Comparison of ENCODE assay signal across 9 mouse cellular contexts in the genomic region with DNA sequence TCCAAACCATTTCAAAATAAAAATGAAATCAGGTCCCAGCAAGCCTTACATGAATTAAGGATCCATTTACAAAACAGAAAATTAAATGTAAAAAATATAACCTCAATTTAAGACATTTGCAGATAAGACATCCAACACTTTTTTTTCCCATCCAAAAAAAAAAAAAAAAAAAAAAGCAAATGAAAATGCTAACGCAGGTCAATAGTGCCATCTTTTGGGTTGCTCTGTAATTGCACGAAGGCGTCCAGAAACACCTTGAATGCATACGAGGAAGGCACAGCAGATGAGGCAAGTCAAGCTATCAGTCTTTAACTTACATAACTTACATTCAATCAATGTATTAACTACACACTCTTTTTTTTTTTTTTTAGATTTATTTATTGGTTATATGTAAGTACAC. TPM values are rescaled to one million over a fixed set of nuclear protein-coding genes. Genes with fewer than 3 reads are reported as not detected.
DNase-seq lines count a peak whose midpoint lies in the region; ATAC-seq and TF ChIP-seq lines count a peak whose summit lies in the region.
"Had no signal": no experiment of that assay in that cellular context is flagged by ENCODE, and none has a peak within 500 bp of the region (broad histone marks: within the 10 kb centered on the region; RNA-seq: fewer than 3 reads in every experiment).

No protein-coding gene starts in this region.

- no peak overlapping the region for H3K4me3 ChIP-seq in forebrain, embryonic 14.5 days (ENCODE audit: low read depth, low read length)
- no peak overlapping the region for H3K4me3 ChIP-seq in forebrain, embryonic 13.5 days
- H3K4me3 ChIP-seq in midbrain, postnatal 0 days (ENCODE audit: low read depth, low read length), result no peak overlapping the region
- H3K4me3 ChIP-seq in midbrain, embryonic 13.5 days (replicated peaks), result no peak overlapping the region
- no peak overlapping the region for H3K4me3 ChIP-seq in bone marrow, adult 2 months (replicated peaks; ENCODE audit: control insufficient read depth, low read depth, low read length)
- H3K4me3 ChIP-seq: neural tube, embryonic 13.5 days had no signal

- no peak for ATAC-seq in forebrain, embryonic 14.5 days
- no peak for ATAC-seq in forebrain, embryonic 13.5 days
- no peak for ATAC-seq in midbrain, postnatal 0 days (ENCODE audit: low FRiP score)
- no peak for ATAC-seq in midbrain, embryonic 13.5 days
- peak; percentile 46 to 59; a peak in 1 of 4 replicates for ATAC-seq in hematopoietic stem cell, adult 5-6 weeks (replicated peaks in 1 of 2; ENCODE audit: insufficient read depth in 1 of 2, low FRiP score in 2 of 2, low TSS enrichment in 1 of 2, low read depth in 1 of 2, poor library complexity in 2 of 2, severe bottlenecking in 2 of 2)

- peaks cover 15% of the 10 kb centered on the region; the same call in 1 of the 2 replicates for H3K4me1 ChIP-seq in forebrain, embryonic 14.5 days (ENCODE audit: control insufficient read depth, insufficient read depth, low read length)
- peaks cover 38% of the 10 kb centered on the region for H3K4me1 ChIP-seq in forebrain, embryonic 13.5 days
- no peaks in the 10 kb centered on the region for H3K4me1 ChIP-seq in midbrain, postnatal 0 days (ENCODE audit: insufficient read depth, low read length)
- peaks cover 30% of the 10 kb centered on the region for H3K4me1 ChIP-seq in midbrain, embryonic 13.5 days (replicated peaks)
- H3K4me1 ChIP-seq in bone marrow, adult 2 months (ENCODE audit: control insufficient read depth, insufficient read depth, low read length), result no peaks in the 10 kb centered on the region

- no peaks in the 10 kb centered on the region for H3K27me3 ChIP-seq in forebrain, embryonic 14.5 days (replicated peaks; ENCODE audit: control insufficient read depth, insufficient read depth, low read length)
- no peaks in the 10 kb centered on the region for H3K27me3 ChIP-seq in forebrain, embryonic 13.5 days
- H3K27me3 ChIP-seq in midbrain, postnatal 0 days (ENCODE audit: insufficient read depth, low read length), result no peaks in the 10 kb centered on the region
- H3K27me3 ChIP-seq in midbrain, embryonic 13.5 days, result no peaks in the 10 kb centered on the region
- H3K27me3 ChIP-seq: neural tube, embryonic 13.5 days had no signal

- H3K9me3 ChIP-seq in forebrain, embryonic 14.5 days (replicated peaks; ENCODE audit: control insufficient read depth, low read length), result no peaks in the 10 kb centered on the region
- no peaks in the 10 kb centered on the region for H3K9me3 ChIP-seq in forebrain, embryonic 13.5 days (replicated peaks)
- no peaks in the 10 kb centered on the region for H3K9me3 ChIP-seq in midbrain, postnatal 0 days (ENCODE audit: low read length)
- H3K9me3 ChIP-seq in midbrain, embryonic 13.5 days, result no peaks in the 10 kb centered on the region
- H3K9me3 ChIP-seq: neural tube, embryonic 13.5 days had no signal

- no peak overlapping the region for H3K27ac ChIP-seq in forebrain, embryonic 14.5 days (ENCODE audit: low read depth, low read length)
- H3K27ac ChIP-seq in forebrain, embryonic 13.5 days, result no peak overlapping the region
- no peak overlapping the region for H3K27ac ChIP-seq in midbrain, postnatal 0 days (ENCODE audit: low read depth, low read length)
- H3K27ac ChIP-seq in midbrain, embryonic 13.5 days, result no peak overlapping the region
- H3K27ac ChIP-seq in bone marrow, adult 2 months (ENCODE audit: control insufficient read depth, insufficient read depth, low read depth, low read length, poor library complexity), result no peak overlapping the region

- H3K4me2 ChIP-seq in forebrain, embryonic 14.5 days (ENCODE audit: low read length), result no peak overlapping the region
- H3K4me2 ChIP-seq in forebrain, embryonic 13.5 days, result no peak overlapping the region
- no peak overlapping the region for H3K4me2 ChIP-seq in midbrain, postnatal 0 days (ENCODE audit: low read depth, low read length, poor library complexity, severe bottlenecking)
- no peak overlapping the region for H3K4me2 ChIP-seq in midbrain, embryonic 13.5 days (replicated peaks)
- H3K4me2 ChIP-seq: neural tube, embryonic 13.5 days had no signal

- H3K9ac ChIP-seq in forebrain, embryonic 14.5 days (ENCODE audit: low read length), result no peak overlapping the region
- no peak overlapping the region for H3K9ac ChIP-seq in forebrain, embryonic 13.5 days
- no peak overlapping the region for H3K9ac ChIP-seq in midbrain, postnatal 0 days (replicated peaks; ENCODE audit: low read length, poor library complexity, severe bottlenecking)
- no peak overlapping the region for H3K9ac ChIP-seq in midbrain, embryonic 13.5 days (replicated peaks)
- H3K9ac ChIP-seq: neural tube, embryonic 13.5 days had no signal

- peak; percentile 83 for DNase-seq in forebrain, embryonic 14.5 days (ENCODE audit: low spot score)
- DNase-seq in midbrain, postnatal 0 days (ENCODE audit: low spot score), result peak; percentile 77
- DNase-seq in lung, postnatal 10 days, result peak; percentile 54
- no peak for DNase-seq in c-Kit-positive CD71-positive TER-119-positive erythroid progenitor cells, embryonic 14.5 days (ENCODE audit: low spot score)

- TF ChIP-seq CTCF in midbrain, postnatal 0 days (IDR thresholded peaks at IDR 0.05), result peak; percentile 89
- peak; percentile 30; the same call in 1 of the 2 replicates for TF ChIP-seq CTCF in bone marrow, adult 2 months (IDR thresholded peaks at IDR 0.05; ENCODE audit: control insufficient read depth, insufficient read depth, low read length)

- TF ChIP-seq POLR2A in bone marrow, adult 2 months (IDR thresholded peaks at IDR 0.05; ENCODE audit: borderline replicate concordance, control insufficient read depth, low read depth, low read length), result no peak

- no peaks in the 10 kb centered on the region for H3K36me3 ChIP-seq in forebrain, embryonic 14.5 days (ENCODE audit: control insufficient read depth, insufficient read depth, low read length)
- H3K36me3 ChIP-seq in forebrain, embryonic 13.5 days (ENCODE audit: poor library complexity, severe bottlenecking), result 0 out of 2 replicates have a peak, but pooled peaks cover 1% of the 10 kb centered on the region
- no peaks in the 10 kb centered on the region for H3K36me3 ChIP-seq in midbrain, postnatal 0 days (ENCODE audit: insufficient read depth, low read length)
- H3K36me3 ChIP-seq in midbrain, embryonic 13.5 days, result no peaks in the 10 kb centered on the region
- H3K36me3 ChIP-seq: neural tube, embryonic 13.5 days had no signal

- 27% methylated on average over 4 of the region's 4 CpGs for WGBS in forebrain, embryonic 14.5 days
- WGBS in forebrain, embryonic 13.5 days, result 31% methylated on average over 4 of the region's 4 CpGs
- WGBS in midbrain, postnatal 0 days, result 21% methylated on average over 4 of the region's 4 CpGs
- 41% methylated on average over 4 of the region's 4 CpGs for WGBS in midbrain, embryonic 13.5 days
- 16% methylated on average over 4 of the region's 4 CpGs for WGBS in bone marrow, adult 2 months

RNA-seq across cellular contexts. Expression of a gene that starts 20.3 kb away (rescaled TPM):
- polyA plus RNA-seq in forebrain, embryonic 14.5 days (2014; fragmentation: Nextera tagmentation; extraction: Ambion mirVana), result 23.9 and 32.1 TPM in 2 replicates
- 29.4 and 29.5 TPM in 2 replicates for polyA plus RNA-seq in forebrain, embryonic 13.5 days (2015; fragmentation: Nextera tagmentation; extraction: Ambion mirVana)
- total RNA-seq in midbrain, postnatal 0 days (2014; rRNA removed), result 13.1 and 17.6 TPM in 2 replicates
- 16.7 and 17.4 TPM in 2 replicates for polyA plus RNA-seq in midbrain, postnatal 0 days (2015; fragmentation: Nextera tagmentation; extraction: Ambion mirVana)
- polyA plus RNA-seq in midbrain, embryonic 13.5 days (2015; fragmentation: Nextera tagmentation; extraction: Ambion mirVana), result 21.8 and 26.6 TPM in 2 replicates
- 4.9 and 11.5 TPM in 2 replicates for polyA plus RNA-seq in bone marrow, adult 2 months (2011; ENCODE audit: insufficient read depth, insufficient read length, low replicate concordance, missing spikeins)
- total RNA-seq in hematopoietic stem cell, adult 5-6 weeks (2017), result 51.3 and 57.8 TPM in 2 replicates

Comparison
In these comparisons a context has a peak if more than half of its experiments do, and no peak if none do; other contexts are left out.
1. ATAC-seq: peak in hematopoietic stem cell, adult 5-6 weeks (2 of 2); none in forebrain, embryonic 14.5 days (single experiment), forebrain, embryonic 13.5 days (single experiment), midbrain, postnatal 0 days (single experiment) and midbrain, embryonic 13.5 days (single experiment).